Mouse (Mus musculus) forebrain, postnatal 0 days (tissue): ENCODE measurements around the gene Zglp1. TPM values are rescaled to one million over a fixed set of nuclear protein-coding genes. Genes with fewer than 3 reads are reported as not detected.

Experiments
- ATAC-seq: fragments of 200-750 bp; cut with Nextera tagmentation; 2 replicates; pipeline ENCODE4 v1.8.0; 2017; ENCODE audit warnings: mild to moderate bottlenecking, moderate library complexity
- DNase-seq: peaks from one replicate; pipeline ENCODE4 v3.0.0-alpha.2; 2015
- H3K27ac ChIP-seq: fragments of 300-500 bp; sonication (generic); 2 replicates; pipeline ENCODE4 v1.5.1; 2014; ENCODE audit warnings: low read depth, mild to moderate bottlenecking, antibody characterized with exemption, low read length, moderate library complexity, mixed read lengths
- H3K27me3 ChIP-seq: fragments of 300-500 bp; sonication (generic); 2 replicates; pipeline ENCODE4 v1.6.1; 2014; ENCODE audit warnings: mild to moderate bottlenecking, low read length, mixed read lengths; ENCODE audit not compliant: insufficient read depth
- H3K36me3 ChIP-seq: fragments of 300-500 bp; sonication (generic); 2 replicates; pipeline ENCODE4 v1.6.1; 2014; ENCODE audit warnings: mild to moderate bottlenecking, moderate library complexity; ENCODE audit not compliant: insufficient read depth
- H3K4me1 ChIP-seq: fragments of 300-500 bp; sonication (generic); 2 replicates; pipeline ENCODE4 v1.6.1; 2014; ENCODE audit warnings: antibody characterized with exemption; ENCODE audit not compliant: insufficient read depth
- H3K4me2 ChIP-seq: fragments of 300-500 bp; sonication (generic); 2 replicates; pipeline ENCODE4 v1.6.1; 2014; ENCODE audit warnings: low read depth, mild to moderate bottlenecking, moderate library complexity
- H3K4me3 ChIP-seq: fragments of 300-500 bp; sonication (generic); 2 replicates; pipeline ENCODE4 v1.5.1; 2014; ENCODE audit warnings: low read depth, low read length, mixed read lengths
- H3K9ac ChIP-seq: fragments of 300-500 bp; sonication (generic); 2 replicates; pipeline ENCODE4 v1.6.1; 2014; ENCODE audit warnings: mild to moderate bottlenecking
- H3K9me3 ChIP-seq: fragments of 300-500 bp; sonication (generic); 2 replicates; pipeline ENCODE4 v1.6.1; 2016; ENCODE audit warnings: low read length
- CTCF ChIP-seq: sonication (generic); IDR thresholded peaks from 2 replicates; pipeline ENCODE4 v1.5.1; 2016; ENCODE audit warnings: antibody characterized with exemption, control low read depth, low read depth
- WGBS: fragments of 180-500 bp; shearing (Covaris S2); extraction: QIAGEN DNeasy Blood & Tissue Kit; methylation state at CpG from one replicate; pipeline ENCODE4 v1.1.7; 2014; 5-methylcytosine and 5-hydroxymethylcytosine counted together
- polyA plus RNA-seq: library from polyadenylated mRNA; unstranded; fragments of >200 nt; fragmentation: Nextera tagmentation; extraction: Ambion mirVana; gene quantifications from 2 replicates; pipeline ENCODE4 v1.2.1, GENCODE M21; 2015
- total RNA-seq: library from RNA; depleted of rRNA; stranded (reverse); fragments of >200 nt; gene quantifications from 2 replicates; pipeline ENCODE4 v1.2.3, GENCODE M21; 2014

Zglp1 gene
- total and polyA plus RNA-seq, 2 experiments from 2014 or later, result 0.56 TPM; not detected in 1

DNA sequence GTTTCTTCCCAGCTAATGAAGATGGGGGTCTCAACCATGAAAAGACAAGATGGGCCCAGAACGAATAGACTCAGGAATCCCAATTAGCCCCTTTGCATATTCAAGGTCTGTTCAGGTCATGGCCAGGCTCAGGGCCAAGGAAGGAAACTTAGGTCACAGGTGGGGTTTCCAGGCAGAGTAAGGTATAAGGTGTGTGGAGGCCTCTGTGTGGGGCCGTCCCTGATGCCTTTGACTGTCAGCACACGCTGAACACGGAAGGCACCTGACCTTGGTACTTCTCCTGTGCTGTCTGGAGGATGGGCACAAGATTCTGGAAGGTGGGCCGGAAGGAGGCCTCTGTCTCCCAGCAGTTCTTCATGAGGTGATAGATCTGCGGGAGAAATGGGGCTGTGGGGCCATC lies 37.9 kb upstream of the Zglp1 start:
- WGBS, result 89% methylated on average over 6 of the region's 6 CpGs
- no peaks in the 10 kb centered on the region for H3K27me3 ChIP-seq
- no peak for DNase-seq
- H3K4me1 ChIP-seq, result no peaks in the 10 kb centered on the region
- H3K36me3 ChIP-seq, result peaks cover 7% of the 10 kb centered on the region; the same call in 1 of the 2 replicates
- ATAC-seq, result no peak
- H3K9me3 ChIP-seq, result no peaks in the 10 kb centered on the region
- H3K27ac ChIP-seq, result no peak overlapping the region
- H3K4me2 ChIP-seq, result no peak overlapping the region
- H3K4me3 ChIP-seq, result no peak overlapping the region
- H3K9ac ChIP-seq, result no peak overlapping the region
- no peak for TF ChIP-seq CTCF

DNA sequence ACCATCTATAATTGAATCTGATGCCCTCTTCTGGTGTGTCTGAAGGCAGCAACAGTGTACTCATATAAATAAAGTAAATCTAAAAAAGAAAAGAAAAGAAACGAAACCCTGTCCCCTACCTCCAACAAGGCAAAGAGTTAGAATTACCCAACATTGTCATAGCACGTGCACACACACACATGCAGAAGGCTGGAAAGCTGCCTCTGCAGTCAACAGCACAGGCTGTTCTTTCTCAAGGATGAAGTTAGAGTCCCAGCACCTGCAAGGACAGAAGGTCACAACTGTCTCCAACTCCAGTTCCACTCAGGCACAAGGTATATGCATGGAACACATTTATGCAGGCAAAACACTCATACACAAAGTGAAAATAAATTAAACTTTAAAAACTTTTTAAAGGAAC lies 35.2 kb upstream of the Zglp1 start:
- WGBS, result 94% methylated on average over 2 of the region's 2 CpGs
- H3K4me1 ChIP-seq, result no peaks in the 10 kb centered on the region
- DNase-seq (no peak), ATAC-seq (no peak)
- no peak overlapping the region for H3K4me2 ChIP-seq
- no peak overlapping the region for H3K4me3 ChIP-seq
- no peaks in the 10 kb centered on the region for H3K9me3 ChIP-seq
- H3K9ac ChIP-seq, result no peak overlapping the region
- H3K27me3 ChIP-seq, result no peaks in the 10 kb centered on the region
- H3K27ac ChIP-seq, result no peak overlapping the region
- H3K36me3 ChIP-seq, result peaks cover 4% of the 10 kb centered on the region; the same call in 1 of the 2 replicates
- TF ChIP-seq CTCF, result no peak

DNA sequence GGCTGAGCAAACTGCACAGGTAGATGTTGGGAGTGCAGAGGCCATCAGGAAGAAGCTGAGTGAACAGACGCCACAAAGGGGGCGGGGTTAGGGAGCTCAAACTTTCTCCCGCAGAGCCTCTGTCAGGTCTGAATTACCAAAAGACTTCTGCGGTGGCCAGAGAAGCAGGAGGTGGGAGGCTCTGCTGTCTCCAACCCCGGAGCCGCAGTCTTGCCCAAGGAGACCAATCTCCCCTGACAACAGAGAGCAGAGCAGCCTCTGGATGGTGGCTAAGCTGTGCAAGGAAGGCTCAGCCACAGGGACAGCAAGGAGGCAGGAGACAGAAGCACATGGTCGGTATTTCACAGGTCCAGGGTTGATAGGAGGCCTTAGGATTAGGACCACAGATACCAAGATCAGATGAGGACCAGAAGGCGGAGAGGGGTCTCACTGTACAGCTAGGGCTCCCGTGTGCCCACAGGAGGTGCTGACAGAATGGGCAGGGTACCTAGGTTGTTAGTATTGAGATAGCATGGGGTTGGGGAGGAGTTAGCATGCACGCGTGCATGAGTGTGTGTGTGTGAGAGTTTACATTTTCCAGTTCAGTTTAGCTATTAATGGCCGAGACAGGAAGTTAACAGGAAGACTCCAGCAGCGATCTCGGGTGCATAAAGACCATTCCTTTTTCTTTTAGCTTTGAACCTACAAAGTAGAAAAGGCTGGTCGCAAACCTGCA lies 33.7 kb upstream of the Zglp1 start:
- no peak for TF ChIP-seq CTCF
- 0 out of 2 replicates have a peak, but pooled peaks cover 3% of the 10 kb centered on the region for H3K36me3 ChIP-seq
- ATAC-seq, result no peak
- H3K4me2 ChIP-seq, result no peak overlapping the region
- H3K27ac ChIP-seq, result no peak overlapping the region
- DNase-seq, result no peak
- WGBS, result 48% methylated on average over 15 of the region's 15 CpGs
- H3K4me1 ChIP-seq, result no peaks in the 10 kb centered on the region
- H3K27me3 ChIP-seq, result no peaks in the 10 kb centered on the region
- no peak overlapping the region for H3K4me3 ChIP-seq
- H3K9me3 ChIP-seq, result no peaks in the 10 kb centered on the region
- no peak overlapping the region for H3K9ac ChIP-seq

DNA sequence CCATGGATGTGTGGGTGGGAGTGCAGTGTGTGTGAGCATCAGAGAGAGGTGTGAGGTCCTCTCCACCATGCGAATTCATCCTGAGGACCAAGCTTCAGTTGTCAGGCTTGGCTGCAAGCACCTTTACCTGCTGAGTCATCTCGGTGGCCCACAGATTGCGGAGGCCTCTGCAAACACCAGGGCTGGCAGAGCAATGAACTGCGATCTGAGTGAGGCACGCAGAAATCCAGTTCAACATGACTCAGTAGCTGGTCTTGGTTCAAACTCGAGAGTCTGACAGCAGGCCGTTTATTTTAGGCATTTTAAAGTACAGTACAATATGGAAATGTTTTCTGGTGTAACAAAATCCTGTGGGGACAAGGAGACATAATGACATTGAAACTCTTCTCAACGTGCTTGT lies 30.9 kb upstream of the Zglp1 start:
- ATAC-seq, result no peak
- no peak overlapping the region for H3K9ac ChIP-seq
- no peak overlapping the region for H3K4me3 ChIP-seq
- H3K36me3 ChIP-seq, result no peaks in the 10 kb centered on the region
- H3K27ac ChIP-seq, result no peak overlapping the region
- H3K9me3 ChIP-seq, result no peaks in the 10 kb centered on the region
- H3K4me1 ChIP-seq, result no peaks in the 10 kb centered on the region
- DNase-seq, result no peak
- no peaks in the 10 kb centered on the region for H3K27me3 ChIP-seq
- no peak overlapping the region for H3K4me2 ChIP-seq
- no peak for TF ChIP-seq CTCF
- WGBS, result 81% methylated on average over 8 of the region's 8 CpGs

DNA sequence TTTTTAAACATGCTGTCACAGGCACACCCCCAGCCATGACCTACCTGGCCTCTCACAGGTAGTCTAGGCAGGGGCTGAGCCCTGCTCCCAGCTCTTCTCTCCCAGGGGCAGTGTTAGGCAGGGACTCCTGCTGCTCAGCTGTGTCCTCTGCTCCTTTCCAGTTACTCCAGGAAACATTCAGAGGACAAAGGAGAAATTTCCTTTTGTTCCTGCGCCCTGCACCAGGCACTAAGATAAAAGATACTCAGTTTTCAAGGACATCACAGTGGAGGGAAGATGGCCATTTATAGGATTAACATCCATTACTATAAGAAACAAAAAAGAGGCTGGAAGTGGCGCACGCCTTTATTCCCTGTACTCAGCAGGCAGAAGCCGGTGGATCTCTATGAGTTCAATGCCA lies 29.1 kb upstream of the Zglp1 start:
- no peak for TF ChIP-seq CTCF
- WGBS, result 63% methylated on average over 4 of the region's 4 CpGs
- no peaks in the 10 kb centered on the region for H3K36me3 ChIP-seq
- H3K4me3 ChIP-seq, result no peak overlapping the region
- no peak for ATAC-seq
- no peak overlapping the region for H3K4me2 ChIP-seq
- H3K9ac ChIP-seq, result no peak overlapping the region
- H3K27ac ChIP-seq, result no peak overlapping the region
- no peaks in the 10 kb centered on the region for H3K9me3 ChIP-seq
- H3K27me3 ChIP-seq, result no peaks in the 10 kb centered on the region
- peaks cover under 1% of the 10 kb centered on the region; the same call in 1 of the 2 replicates for H3K4me1 ChIP-seq
- no peak for DNase-seq

DNA sequence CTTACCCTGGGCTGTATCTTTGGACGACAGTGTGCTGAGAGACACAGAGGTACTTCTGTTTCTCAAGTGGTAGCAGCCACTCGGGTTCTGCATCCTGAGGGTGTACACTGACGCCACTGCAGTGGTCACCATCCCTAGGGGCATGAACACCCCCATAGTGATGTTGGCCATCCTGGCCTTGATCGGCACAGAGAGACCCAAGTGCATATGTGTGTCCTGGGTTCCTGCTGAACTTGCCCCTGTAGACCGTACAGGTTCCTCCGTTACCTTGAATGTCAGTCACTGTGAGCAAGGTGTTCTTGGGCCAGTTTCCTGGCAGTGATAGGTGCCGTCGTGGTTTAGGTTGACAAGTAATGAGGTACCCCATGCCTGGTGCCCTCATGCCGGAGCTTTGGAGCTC lies 26.5 kb upstream of the Zglp1 start:
- Histone ChIP-seq H3K4me1 (peaks cover 7% of the 10 kb centered on the region), H3K9me3 (no peaks in the 10 kb centered on the region), H3K9ac (no peak overlapping the region), H3K4me3 (no peak overlapping the region), H3K27ac (no peak overlapping the region), H3K36me3 (peaks cover 16% of the 10 kb centered on the region), H3K27me3 (no peaks in the 10 kb centered on the region), H3K4me2 (no peak overlapping the region)
- no peak for ATAC-seq
- WGBS, result 98% methylated on average over 9 of the region's 9 CpGs
- no peak for DNase-seq
- TF ChIP-seq CTCF, result no peak

DNA sequence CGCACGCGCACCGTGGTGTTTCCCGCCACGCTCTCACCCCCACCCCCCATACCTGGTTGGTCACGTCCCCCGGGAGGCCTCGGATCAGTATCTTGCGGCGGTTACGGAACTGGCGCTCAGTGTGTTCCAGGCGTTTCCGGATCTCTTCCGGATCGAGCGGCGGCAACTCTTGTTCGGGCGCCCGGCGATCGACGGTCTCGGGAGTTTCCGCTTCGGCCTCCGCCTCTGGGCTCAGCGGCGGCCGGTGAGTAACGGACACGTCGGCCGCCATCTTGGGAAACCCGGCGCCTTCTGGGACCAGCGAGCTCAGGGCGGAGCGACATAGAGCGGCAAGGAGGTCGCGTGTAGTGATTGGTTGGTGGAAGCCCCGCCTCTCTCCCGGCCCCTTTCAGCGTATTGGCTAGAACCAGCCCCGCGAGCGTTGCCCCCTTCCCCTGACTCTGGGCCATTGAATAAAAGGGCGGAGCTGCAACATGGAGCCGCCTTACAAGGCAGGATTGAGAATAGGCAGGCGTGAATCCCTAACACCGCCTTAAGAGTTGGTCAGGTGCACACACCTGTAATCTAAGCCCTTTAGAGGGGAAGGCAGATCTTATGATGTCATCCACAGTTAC lies 24.9 kb upstream of the Zglp1 start, which contains the start of the genes Gm38431 and Raver1:
Gm38431 (minus strand) TSS at position 291 of the 614 bp plus-strand sequence.
Raver1 (minus strand) TSS at position 302 of the 614 bp plus-strand sequence.
- Histone ChIP-seq H3K9ac (peak within 1 kb of the TSS; percentile 77), H3K27ac (peak within 1 kb of the TSS; percentile 89), H3K36me3 (peaks cover 30% of the 10 kb centered on the region), H3K4me2 (peak within 1 kb of the TSS; percentile 72), H3K4me1 (peaks cover 7% of the 10 kb centered on the region), H3K9me3 (no peaks in the 10 kb centered on the region), H3K27me3 (no peaks in the 10 kb centered on the region), H3K4me3 (peak within 1 kb of the TSS; percentile 71)
- no peak for TF ChIP-seq CTCF
- ATAC-seq (peak; percentile 100), DNase-seq (peak; percentile 98)
- WGBS, result 6% methylated on average over 54 of the region's 54 CpGs
